Mouse (Mus musculus): ENCODE measurements around the gene Gm14819.
"Not testable (repeated sequence)": the region's sequence is repeated elsewhere in the genome, so short reads cannot be mapped to it uniquely, and the experiment has no call there.

Gm14819 gene

DNA sequence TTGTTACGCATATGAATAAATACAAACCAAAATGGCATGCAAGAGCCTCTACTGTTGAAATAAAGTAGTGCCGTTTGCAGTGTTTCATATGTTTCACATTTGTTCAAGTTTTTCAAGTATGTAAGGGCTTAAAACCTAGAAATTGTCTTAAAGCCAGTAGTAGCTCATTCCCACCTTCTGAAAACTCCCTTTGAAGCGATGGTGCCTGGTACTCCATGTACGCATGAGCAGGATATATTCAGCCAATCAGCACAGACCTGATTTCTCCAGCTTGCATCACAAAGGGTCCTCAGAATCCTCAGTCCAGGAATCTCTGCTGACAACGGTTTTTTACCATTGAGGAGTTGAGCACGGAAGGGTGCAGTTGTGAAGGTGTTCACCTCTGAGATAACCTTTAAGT is at the start of gene Gm14819:
Gm14819 (plus strand) TSS at position 301 of the 400 bp plus-strand sequence.
- DNase-seq, result not testable (repeated sequence)

Data from right cerebral cortex, adult 18-20 months (tissue).